Mouse (Mus musculus) heart, adult 2 months (tissue): ENCODE results near the gene Slc22a14.

Source experiments
- CTCF ChIP-seq: fragments of 200-600 bp; IDR thresholded peaks from 2 replicates; pipeline ENCODE4 v1.8.1; 2022; ENCODE audit warnings: antibody characterized with exemption, mild to moderate bottlenecking, moderate library complexity
- POLR2A ChIP-seq: fragments of 200-500 bp; IDR thresholded peaks from 2 replicates; pipeline ENCODE4 v1.6.1; 2011; ENCODE audit warnings: mild to moderate bottlenecking, low read depth, low read length, control low read depth; ENCODE audit not compliant: insufficient read depth

- no peak for TF ChIP-seq CTCF
- no peak for TF ChIP-seq POLR2A
Observed at GRCm38 (mm10) chr9:119298563-119298962, 66.8 kb downstream of the Slc22a14 start.
